Mouse (Mus musculus) myocyte (in vitro differentiated cells): Measurements from ENCODE around the gene Kcnb1. TPM values are rescaled to one million over a fixed set of nuclear protein-coding genes. Genes with fewer than 3 reads are reported as not detected.

Source experiments
- H3K27me3 ChIP-seq: one replicate; pipeline ENCODE4 v1.6.1; 2011; ENCODE audit not compliant: control insufficient read depth, insufficient read depth, insufficient read length
- H3K36me3 ChIP-seq: one replicate; pipeline ENCODE4 v1.6.1; 2011; ENCODE audit not compliant: control insufficient read depth, insufficient read depth
- H3K4me2 ChIP-seq: one replicate; pipeline ENCODE4 v1.6.1; 2011; ENCODE audit warnings: low read depth, control low read depth
- H3K4me3 ChIP-seq: one replicate; pipeline ENCODE4 v1.5.1; 2011; ENCODE audit warnings: mild to moderate bottlenecking, control low read depth, moderate library complexity
- H3K79me2 ChIP-seq: one replicate; pipeline ENCODE4 v1.6.1; 2011; ENCODE audit not compliant: control insufficient read depth, insufficient read depth
- H3ac ChIP-seq: one replicate; pipeline ENCODE4 v1.6.1; 2011; ENCODE audit not compliant: control insufficient read depth, insufficient read length
- CEBPB ChIP-seq: IDR thresholded peaks from 2 replicates; pipeline ENCODE4 v1.6.1; 2011; ENCODE audit warnings: mild to moderate bottlenecking, moderate library complexity; ENCODE audit not compliant: poor library complexity, insufficient read depth, severe bottlenecking
- E2F4 ChIP-seq: IDR thresholded peaks from one replicate; pipeline ENCODE4 v1.6.1; 2011; ENCODE audit warnings: mild to moderate bottlenecking, control low read depth, moderate library complexity; ENCODE audit not compliant: insufficient read depth
- MAX ChIP-seq: IDR thresholded peaks from one replicate; pipeline ENCODE4 v1.6.1; 2011; ENCODE audit warnings: low read depth, mild to moderate bottlenecking, control low read depth
- MYOD1 ChIP-seq, 3 experiments: IDR thresholded peaks; one replicate each; pipeline ENCODE4 v1.6.1; 2011; ENCODE audit warnings: control low read depth in 2 of 3, low read depth in 2 of 3, mild to moderate bottlenecking in 2 of 3, moderate library complexity in 1 of 3; ENCODE audit not compliant: insufficient read length in 2 of 3, control insufficient read depth in 1 of 3
- MYOG ChIP-seq, 3 experiments: IDR thresholded peaks; one replicate each; pipeline ENCODE4 v1.6.1; 2011; ENCODE audit warnings: control low read depth in 2 of 3, low read depth in 2 of 3, mild to moderate bottlenecking in 2 of 3; ENCODE audit not compliant: insufficient read length in 2 of 3, control insufficient read depth in 1 of 3, insufficient read depth in 1 of 3
- POLR2A ChIP-seq: IDR thresholded peaks from one replicate; pipeline ENCODE4 v1.6.1; 2011; ENCODE audit warnings: low read depth, mild to moderate bottlenecking, control low read depth, moderate library complexity; ENCODE audit not compliant: insufficient read length
- POLR2AphosphoS2 ChIP-seq: IDR thresholded peaks from one replicate; pipeline ENCODE4 v1.6.1; 2011; ENCODE audit warnings: low read depth, control low read depth; ENCODE audit not compliant: insufficient read length
- REST ChIP-seq: IDR thresholded peaks from one replicate; pipeline ENCODE4 v1.6.1; 2011; ENCODE audit warnings: mild to moderate bottlenecking, control low read depth, moderate library complexity; ENCODE audit not compliant: insufficient read depth, insufficient read length
- SRF ChIP-seq: IDR thresholded peaks from one replicate; pipeline ENCODE4 v1.6.1; 2011; ENCODE audit warnings: low read depth; ENCODE audit not compliant: control insufficient read depth, insufficient read length
- TCF12 ChIP-seq: IDR thresholded peaks from one replicate; pipeline ENCODE4 v1.6.1; 2011; ENCODE audit warnings: mild to moderate bottlenecking, control low read depth; ENCODE audit not compliant: poor library complexity, insufficient read depth, severe bottlenecking
- TCF3 ChIP-seq: IDR thresholded peaks from one replicate; pipeline ENCODE4 v1.6.1; 2011; ENCODE audit warnings: low read depth, control low read depth; ENCODE audit not compliant: insufficient read length
- USF1 ChIP-seq: IDR thresholded peaks from one replicate; pipeline ENCODE4 v1.6.1; 2011; ENCODE audit warnings: low read depth, mild to moderate bottlenecking, control low read depth, moderate library complexity
- polyA plus RNA-seq: library from polyadenylated mRNA; unstranded; fragments of >200 nt; fragmentation: generic; extraction: Trizol; gene quantifications from one replicate; pipeline ENCODE4 v1.2.1, GENCODE M21; 2012; ENCODE audit warnings: missing spikeins

Gene Kcnb1
- polyA plus RNA-seq, 1 experiment = 0.42 TPM

DNA sequence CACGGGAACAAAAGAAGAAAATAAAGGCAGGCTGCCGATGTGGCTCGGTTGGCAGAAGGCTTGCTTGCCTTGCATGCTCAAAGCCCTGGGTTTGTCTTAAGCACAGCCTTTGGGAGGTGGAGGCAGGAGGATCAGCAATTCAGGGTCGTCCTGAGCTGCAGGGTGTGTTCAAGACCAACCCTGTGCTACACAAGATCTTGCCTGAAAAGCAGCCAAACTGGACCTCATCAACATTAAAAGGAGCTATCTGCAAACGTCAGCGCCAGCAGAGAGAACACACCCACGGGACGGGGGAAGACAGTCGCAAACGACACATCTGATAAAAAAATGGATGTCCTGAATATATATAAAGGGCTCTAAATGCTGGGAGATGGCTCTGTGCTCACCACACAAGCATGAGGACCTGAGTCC, 12.7 kb downstream of the Kcnb1 start:
- H3K36me3 ChIP-seq = no peaks in the 10 kb centered on the region
- H3ac ChIP-seq = no peak overlapping the region
- TF ChIP-seq POLR2AphosphoS2 = no peak
- no peak for TF ChIP-seq MYOD1 (IDR thresholded peaks at IDR 0.05; ENCODE audit: control insufficient read depth in 1 of 3, insufficient read length in 2 of 3, low read depth in 2 of 3)
- no peak for TF ChIP-seq SRF
- TF ChIP-seq TCF3 = no peak
- TF ChIP-seq E2F4 = no peak
- TF ChIP-seq TCF12 = no peak
- no peak for TF ChIP-seq MYOG (IDR thresholded peaks at IDR 0.05; ENCODE audit: control insufficient read depth in 1 of 3, insufficient read depth in 1 of 3, insufficient read length in 2 of 3, low read depth in 2 of 3)
- no peak for TF ChIP-seq MAX
- no peak for TF ChIP-seq USF1
- no peak for TF ChIP-seq POLR2A
- no peak for TF ChIP-seq CEBPB
- TF ChIP-seq REST = no peak
- no peaks in the 10 kb centered on the region for H3K79me2 ChIP-seq
- peaks cover 41% of the 10 kb centered on the region for H3K27me3 ChIP-seq
- H3K4me2 ChIP-seq = no peak overlapping the region
- H3K4me3 ChIP-seq = no peak overlapping the region

DNA sequence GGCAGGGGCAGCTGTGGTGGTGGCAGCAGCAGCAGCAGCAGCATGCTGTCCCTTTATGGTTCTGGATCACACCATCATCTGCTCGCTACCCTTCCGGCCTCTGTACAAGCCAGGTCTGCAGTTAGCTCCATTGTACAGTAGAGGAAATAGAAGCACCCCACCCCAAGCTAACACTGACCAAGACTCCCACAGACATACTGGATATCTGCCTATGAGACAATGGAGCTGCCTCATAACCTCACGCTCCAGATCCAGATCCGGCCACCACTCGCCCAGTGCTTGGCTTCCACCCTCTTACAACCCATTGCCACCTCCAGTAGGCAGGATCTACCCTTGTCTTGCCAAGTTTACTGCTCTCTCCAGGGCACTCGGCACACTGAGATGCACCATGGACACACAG, 14.7 kb downstream of the Kcnb1 start:
- TF ChIP-seq E2F4 (no peak), USF1 (no peak), MYOD1 (IDR thresholded peaks at IDR 0.05; ENCODE audit: control insufficient read depth in 1 of 3, insufficient read length in 2 of 3, low read depth in 2 of 3) (no peak), SRF (no peak), CEBPB (no peak), POLR2AphosphoS2 (no peak), MAX (no peak), POLR2A (no peak), REST (no peak), TCF3 (no peak), MYOG (IDR thresholded peaks at IDR 0.05; ENCODE audit: control insufficient read depth in 1 of 3, insufficient read depth in 1 of 3, insufficient read length in 2 of 3, low read depth in 2 of 3) (no peak), TCF12 (no peak)
- no peak overlapping the region for H3K4me2 ChIP-seq
- H3K36me3 ChIP-seq = no peaks in the 10 kb centered on the region
- peaks cover 30% of the 10 kb centered on the region for H3K27me3 ChIP-seq
- no peak overlapping the region for H3K4me3 ChIP-seq
- no peaks in the 10 kb centered on the region for H3K79me2 ChIP-seq
- H3ac ChIP-seq = no peak overlapping the region

DNA sequence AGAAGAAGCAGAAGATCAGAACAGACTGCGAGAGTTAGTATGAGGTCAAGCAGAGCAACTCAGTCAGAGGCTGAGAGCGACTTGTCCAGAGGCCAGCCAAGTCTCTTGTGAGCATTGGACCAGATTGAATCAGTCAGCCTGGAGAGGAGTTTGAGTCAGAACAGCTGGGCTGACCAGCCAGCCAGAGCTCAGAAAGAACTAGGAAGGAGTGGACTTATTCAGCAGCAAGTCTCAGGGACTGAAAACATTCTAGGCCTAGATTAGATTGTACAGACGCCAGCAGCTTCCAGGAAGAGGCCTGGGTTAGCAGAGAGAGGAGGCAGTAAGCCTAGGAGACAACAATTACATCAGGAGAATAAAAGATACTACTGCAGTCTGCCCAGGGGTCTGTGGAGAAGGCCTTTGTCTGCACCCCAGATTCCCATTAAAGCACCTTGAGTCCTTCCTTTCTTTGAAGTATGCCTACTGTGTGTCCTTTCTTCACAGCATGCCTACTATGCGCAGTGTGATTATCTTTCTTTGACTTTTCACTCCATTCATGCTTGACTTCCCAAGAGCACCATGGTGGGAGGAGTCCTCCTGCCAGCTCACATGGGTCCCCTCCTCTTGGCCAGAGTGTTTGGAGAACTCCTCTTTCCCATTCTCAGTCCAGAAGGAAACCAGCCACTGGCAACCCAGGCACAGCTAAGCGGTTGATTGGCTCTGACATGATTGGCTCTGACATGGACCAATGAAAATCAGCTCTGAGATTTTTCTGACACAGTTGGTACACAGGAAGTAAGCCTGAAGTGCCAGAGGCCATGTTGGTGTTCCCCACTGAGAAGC, 16.7 kb downstream of the Kcnb1 start:
- H3K27me3 ChIP-seq = peaks cover 24% of the 10 kb centered on the region
- no peak overlapping the region for H3K4me2 ChIP-seq
- no peaks in the 10 kb centered on the region for H3K79me2 ChIP-seq
- no peak overlapping the region for H3K4me3 ChIP-seq
- H3ac ChIP-seq = no peak overlapping the region
- TF ChIP-seq USF1 (no peak), MYOG (IDR thresholded peaks at IDR 0.05; ENCODE audit: control insufficient read depth in 1 of 3, insufficient read depth in 1 of 3, insufficient read length in 2 of 3, low read depth in 2 of 3) (no peak), MAX (no peak), CEBPB (no peak), TCF12 (no peak), POLR2A (no peak), REST (no peak), E2F4 (no peak), MYOD1 (IDR thresholded peaks at IDR 0.05; ENCODE audit: control insufficient read depth in 1 of 3, insufficient read length in 2 of 3, low read depth in 2 of 3) (no peak), SRF (no peak), POLR2AphosphoS2 (no peak), TCF3 (no peak)
- no peaks in the 10 kb centered on the region for H3K36me3 ChIP-seq

DNA sequence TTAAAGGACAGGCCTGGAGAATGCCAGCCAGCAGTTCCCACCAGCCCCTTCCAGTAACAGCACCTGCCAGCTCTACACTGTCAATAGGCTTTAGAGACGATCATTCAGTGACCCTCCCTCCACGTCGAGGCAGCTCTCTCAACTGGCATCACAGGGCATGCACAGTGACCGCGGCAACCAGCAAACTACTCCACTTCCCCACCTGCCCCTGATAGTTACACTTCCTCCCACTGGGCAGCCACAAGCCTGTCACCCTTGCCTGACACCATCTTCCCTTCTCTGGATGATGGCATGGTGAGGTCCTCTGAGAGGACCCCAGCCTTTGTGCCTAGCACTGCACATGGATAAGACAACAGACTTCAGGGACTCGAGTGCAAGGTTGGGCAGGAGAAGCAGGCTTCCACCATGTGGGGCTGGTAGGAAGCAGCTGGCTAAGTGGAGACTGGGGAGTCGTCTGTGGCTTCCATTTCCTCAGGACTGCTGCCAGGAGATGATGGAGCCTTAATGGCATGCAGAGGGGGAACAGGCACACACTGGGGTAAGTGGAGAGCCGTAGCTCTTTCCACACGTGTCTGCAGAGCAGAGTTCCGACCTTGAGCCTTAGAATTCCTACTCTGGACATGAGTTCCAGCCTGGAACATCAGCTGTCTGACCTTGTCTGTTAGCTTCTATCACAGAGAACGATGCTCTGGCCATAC, 22.3 kb downstream of the Kcnb1 start:
- peak overlapping the region; percentile 35 for H3K4me2 ChIP-seq
- no peak overlapping the region for H3K4me3 ChIP-seq
- no peak overlapping the region for H3ac ChIP-seq
- no peaks in the 10 kb centered on the region for H3K79me2 ChIP-seq
- H3K27me3 ChIP-seq = no peaks in the 10 kb centered on the region
- H3K36me3 ChIP-seq = no peaks in the 10 kb centered on the region
- TF ChIP-seq MYOD1 (IDR thresholded peaks at IDR 0.05; ENCODE audit: control insufficient read depth in 1 of 3, insufficient read length in 2 of 3, low read depth in 2 of 3) (peak in 1 of 3 experiments; percentile 27), CEBPB (no peak), SRF (peak; percentile 34), MYOG (IDR thresholded peaks at IDR 0.05; ENCODE audit: control insufficient read depth in 1 of 3, insufficient read depth in 1 of 3, insufficient read length in 2 of 3, low read depth in 2 of 3) (peak in 1 of 3 experiments; percentile 52), MAX (no peak), POLR2A (no peak)
